In the genomic region with DNA sequence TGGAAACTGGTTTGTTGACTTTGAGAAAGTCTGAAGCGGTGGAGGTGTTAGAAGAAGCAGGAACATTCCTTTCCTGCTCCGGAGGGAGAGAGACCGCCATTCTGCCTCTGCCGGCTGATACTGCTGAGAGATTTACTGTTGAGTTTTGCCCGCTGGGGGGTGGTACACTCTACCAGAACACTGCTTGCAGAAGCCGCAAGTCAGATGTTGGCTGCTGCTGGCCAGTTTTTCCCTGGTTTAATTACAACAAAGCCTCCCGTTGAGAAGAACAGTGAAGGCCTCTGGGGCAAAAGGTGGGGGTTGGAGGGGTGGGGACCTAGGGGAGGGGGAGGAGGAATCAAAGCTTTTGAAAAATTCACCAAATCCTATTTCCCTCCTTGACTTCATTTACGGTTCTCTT, we compare ENCODE assay signal across 9 mouse cellular contexts. TPM values are rescaled to one million over a fixed set of nuclear protein-coding genes. Genes with fewer than 3 reads are reported as not detected.
A peak's percentile ranks its signal among the peaks of the same experiment; 100 is the strongest.
DNase-seq lines count a peak whose midpoint lies in the region; ATAC-seq and TF ChIP-seq lines count a peak whose summit lies in the region.
"Had no signal": no experiment of that assay in that cellular context is flagged by ENCODE, and none has a peak within 500 bp of the region (broad histone marks: within the 10 kb centered on the region; RNA-seq: fewer than 3 reads in every experiment).

No protein-coding gene starts in this region.

- peak; percentile 79 for ATAC-seq in forebrain, embryonic 11.5 days (replicated peaks; ENCODE audit: low FRiP score)
- ATAC-seq in heart, postnatal 0 days (ENCODE audit: insufficient read depth, low read depth): peak; percentile 70; the same call in 1 of the 2 replicates
- no peak for ATAC-seq in liver, embryonic 12.5 days

- H3K9me3 ChIP-seq in forebrain, embryonic 11.5 days (ENCODE audit: control insufficient read depth, low read length): no peaks in the 10 kb centered on the region
- H3K9me3 ChIP-seq in heart, postnatal 0 days (replicated peaks; ENCODE audit: control insufficient read depth, low read length): no peaks in the 10 kb centered on the region
- no peaks in the 10 kb centered on the region for H3K9me3 ChIP-seq in liver, embryonic 12.5 days (replicated peaks)

- no peak for TF ChIP-seq EP300 in heart, postnatal 0 days (IDR thresholded peaks at IDR 0.05; ENCODE audit: low read depth)

- H3K27ac ChIP-seq in forebrain, embryonic 11.5 days (ENCODE audit: low read depth, low read length): no peak overlapping the region; the same call in 1 of the 2 replicates
- no peak overlapping the region for H3K27ac ChIP-seq in heart, postnatal 0 days (ENCODE audit: low read depth)
- H3K27ac ChIP-seq in liver, embryonic 12.5 days: no peak overlapping the region
- no peak overlapping the region for H3K27ac ChIP-seq in olfactory bulb, adult 2 months (ENCODE audit: insufficient read depth, low read depth, low read length)

- peaks cover 8% of the 10 kb centered on the region; the same call in 1 of the 2 replicates for H3K4me1 ChIP-seq in forebrain, embryonic 11.5 days (replicated peaks; ENCODE audit: control insufficient read depth, insufficient read depth, low read length)
- peaks cover 3% of the 10 kb centered on the region; the same call in 1 of the 2 replicates for H3K4me1 ChIP-seq in heart, postnatal 0 days (ENCODE audit: control insufficient read depth, insufficient read depth)
- H3K4me1 ChIP-seq in liver, embryonic 12.5 days: no peaks in the 10 kb centered on the region; the same call in 1 of the 2 replicates
- no peaks in the 10 kb centered on the region for H3K4me1 ChIP-seq in olfactory bulb, adult 2 months (ENCODE audit: control insufficient read depth, insufficient read depth, low read length)

- 0% methylated on average over 8 of the region's 8 CpGs for WGBS in forebrain, embryonic 11.5 days
- 8% methylated on average over 8 of the region's 8 CpGs for WGBS in heart, postnatal 0 days
- 12% methylated on average over 8 of the region's 8 CpGs for WGBS in liver, embryonic 12.5 days (ENCODE audit: insufficient replicate concordance)
- WGBS in olfactory bulb, adult 2 months: 11% methylated on average over 8 of the region's 8 CpGs

- no peaks in the 10 kb centered on the region for H3K36me3 ChIP-seq in forebrain, embryonic 11.5 days (ENCODE audit: control insufficient read depth, insufficient read depth, low read length)
- no peaks in the 10 kb centered on the region for H3K36me3 ChIP-seq in heart, postnatal 0 days (replicated peaks; ENCODE audit: control insufficient read depth, insufficient read depth, low read length)
- H3K36me3 ChIP-seq in liver, embryonic 12.5 days: no peaks in the 10 kb centered on the region

- peak overlapping the region; percentile 59 for H3K4me3 ChIP-seq in forebrain, embryonic 11.5 days (ENCODE audit: low read depth, low read length)
- H3K4me3 ChIP-seq in heart, postnatal 0 days (ENCODE audit: low read depth, low read length): peak overlapping the region; percentile 28
- no peak overlapping the region for H3K4me3 ChIP-seq in liver, embryonic 12.5 days
- H3K4me3 ChIP-seq in olfactory bulb, adult 2 months (ENCODE audit: insufficient read depth, low read depth, low read length): peak overlapping the region; percentile 13

- no peaks in the 10 kb centered on the region for H3K27me3 ChIP-seq in forebrain, embryonic 11.5 days (ENCODE audit: control insufficient read depth, insufficient read depth, low read length)
- no peaks in the 10 kb centered on the region for H3K27me3 ChIP-seq in heart, postnatal 0 days (ENCODE audit: control insufficient read depth, insufficient read depth, low read length)
- H3K27me3 ChIP-seq in liver, embryonic 12.5 days (replicated peaks): no peaks in the 10 kb centered on the region; the same call in 1 of the 2 replicates

- peak overlapping the region; percentile 51 for H3K4me2 ChIP-seq in forebrain, embryonic 11.5 days (ENCODE audit: low read depth, low read length, severe bottlenecking)
- H3K4me2 ChIP-seq in heart, postnatal 0 days (ENCODE audit: low read depth, low read length): peak overlapping the region; percentile 55
- H3K4me2 ChIP-seq in liver, embryonic 12.5 days: 0 out of 2 replicates have a peak overlapping the region, but pooled peaks have one; percentile 10

- DNase-seq in urinary bladder, adult 18-20 months (ENCODE audit: low spot score in 2 of 2): peak; percentile 32 to 40
- DNase-seq in urinary bladder, postnatal 10 days (ENCODE audit: low spot score): no peak
- DNase-seq in forebrain, embryonic 11.5 days (ENCODE audit: low spot score): peak; percentile 90
- peak; percentile 85 for DNase-seq in heart, postnatal 0 days (ENCODE audit: low spot score)
- DNase-seq in kidney, postnatal 36 days: peak; percentile 71 to 85
- no peak for DNase-seq in adipocyte (ENCODE audit: low spot score)

- no peak for TF ChIP-seq POLR2A in olfactory bulb, adult 2 months (IDR thresholded peaks at IDR 0.05; ENCODE audit: insufficient read depth, low read depth, low read length)

- peak; percentile 76 for TF ChIP-seq CTCF in heart, postnatal 0 days (IDR thresholded peaks at IDR 0.05; ENCODE audit: low read depth)
- TF ChIP-seq CTCF in olfactory bulb, adult 2 months (IDR thresholded peaks at IDR 0.05; ENCODE audit: insufficient read depth, low read depth, low read length): peak; percentile 51; the same call in 1 of the 2 replicates

- peak overlapping the region; percentile 20; the same call in 1 of the 2 replicates for H3K9ac ChIP-seq in forebrain, embryonic 11.5 days (ENCODE audit: low read length)
- H3K9ac ChIP-seq in heart, postnatal 0 days (replicated peaks; ENCODE audit: low read depth, low read length): no peak overlapping the region
- no peak overlapping the region for H3K9ac ChIP-seq in liver, embryonic 12.5 days

RNA-seq across cellular contexts. Expression of a gene that starts 3.0 kb away (rescaled TPM):
- 92.2 and 104 TPM in 2 replicates for polyA plus RNA-seq in forebrain, embryonic 11.5 days (2014; fragmentation: Nextera tagmentation; extraction: Ambion mirVana)
- total RNA-seq in heart, postnatal 0 days (2014; rRNA removed; ENCODE audit: low replicate concordance): 4.2 and 4.5 TPM in 2 replicates
- polyA plus RNA-seq in heart, postnatal 0 days (2015; fragmentation: Nextera tagmentation; extraction: Ambion mirVana): 2.0 and 2.6 TPM in 2 replicates
- 3.4 and 3.7 TPM in 2 replicates for polyA plus RNA-seq in liver, embryonic 12.5 days (2016; fragmentation: Nextera tagmentation; extraction: Ambion mirVana)
- not detected in 2 replicates for polyA plus RNA-seq in olfactory bulb, adult 2 months (2012; ENCODE audit: insufficient read depth, insufficient read length, low replicate concordance, missing spikeins)
- total RNA-seq: neutrophil, adult 5-6 weeks had no signal

Comparison
In these comparisons a context has a peak if more than half of its experiments do, and no peak if none do; other contexts are left out.
1. DNase-seq: peak in urinary bladder, adult 18-20 months (2 of 2), forebrain, embryonic 11.5 days (single experiment), heart, postnatal 0 days (single experiment) and kidney, postnatal 36 days (2 of 2); none in urinary bladder, postnatal 10 days (single experiment) and adipocyte (single experiment).
2. RNA of a gene that starts 3.0 kb away (polyA plus RNA-seq): 92.2 to 104 TPM in forebrain, embryonic 11.5 days; 3.4 to 3.7 TPM in liver, embryonic 12.5 days, 2.0 to 2.6 TPM in heart, postnatal 0 days and not detected in olfactory bulb, adult 2 months; every median in the first group is over 10 times any median in the second.
3. Peak in every context shown above with its lines, with median percentiles within 50 percentile points of each other: H3K4me2 ChIP-seq.